Mouse (Mus musculus) thymus, adult 2 months (tissue): ENCODE measurements around the gene Napsa.

Experiments used
- CTCF ChIP-seq: fragments of 200-500 bp; IDR thresholded peaks from 2 replicates; pipeline ENCODE4 v1.5.1; 2012; ENCODE audit warnings: mild to moderate bottlenecking, control low read depth, low read length, moderate library complexity, borderline replicate concordance; ENCODE audit not compliant: control insufficient read depth, poor library complexity, insufficient read depth; ENCODE audit errors: extremely low read depth
- POLR2A ChIP-seq: fragments of 200-500 bp; IDR thresholded peaks from 2 replicates; pipeline ENCODE4 v1.6.1; 2012; ENCODE audit warnings: mild to moderate bottlenecking, low read length, control low read depth, moderate library complexity; ENCODE audit not compliant: control insufficient read depth, poor library complexity, insufficient read depth; ENCODE audit errors: extremely low read depth

DNA sequence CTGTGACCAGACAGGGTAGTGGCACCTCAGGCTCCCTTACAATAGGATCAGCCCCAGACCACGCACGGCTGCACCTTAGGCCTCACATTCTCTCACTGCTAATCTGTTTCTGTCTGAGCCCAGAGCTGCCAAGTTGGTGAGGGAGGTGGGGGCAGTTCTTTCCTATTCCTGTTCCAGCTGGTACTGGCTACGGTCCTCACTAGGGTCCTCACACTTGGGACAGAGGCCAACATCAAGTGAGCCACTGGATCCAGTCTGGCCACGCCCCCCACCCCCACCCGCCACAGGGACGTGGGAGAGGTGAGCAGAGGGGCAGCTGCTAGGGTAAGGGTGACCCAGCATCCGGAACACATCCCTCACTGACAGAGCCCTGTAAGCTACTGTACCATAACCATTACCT, 35.2 kb upstream of the Napsa start:
- no peak for TF ChIP-seq POLR2A
- no peak for TF ChIP-seq CTCF
